Mouse (Mus musculus): ENCODE measurements around the gene Ctrb1.

DNA sequence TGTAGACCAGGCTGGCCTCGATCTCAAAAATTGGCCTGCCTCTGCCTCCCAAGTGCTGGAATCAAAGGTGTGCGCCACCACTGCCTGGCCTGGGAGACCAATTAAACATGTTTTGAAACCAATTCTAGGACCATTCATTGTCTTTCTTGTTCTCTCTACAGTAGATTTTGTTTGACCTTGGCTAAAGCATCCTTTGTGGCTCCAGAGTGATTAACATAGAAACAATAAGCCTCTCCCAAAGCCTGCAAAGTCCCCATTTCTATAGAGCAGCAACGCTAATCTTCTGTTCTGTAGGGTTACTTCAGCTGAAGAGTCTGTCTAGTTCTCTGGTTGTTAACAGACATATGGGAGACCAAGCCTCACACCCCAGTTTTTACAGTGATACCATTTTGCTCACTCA lies 40.2 kb downstream of the Ctrb1 start:
- TF ChIP-seq CTCF (IDR thresholded peaks at IDR 0.05; ENCODE audit: insufficient read depth, low read length) = no peak
- no peak for TF ChIP-seq POLR2A (IDR thresholded peaks at IDR 0.05; ENCODE audit: borderline replicate concordance, extremely low read depth, low read depth, low read length)
